In the genomic region with DNA sequence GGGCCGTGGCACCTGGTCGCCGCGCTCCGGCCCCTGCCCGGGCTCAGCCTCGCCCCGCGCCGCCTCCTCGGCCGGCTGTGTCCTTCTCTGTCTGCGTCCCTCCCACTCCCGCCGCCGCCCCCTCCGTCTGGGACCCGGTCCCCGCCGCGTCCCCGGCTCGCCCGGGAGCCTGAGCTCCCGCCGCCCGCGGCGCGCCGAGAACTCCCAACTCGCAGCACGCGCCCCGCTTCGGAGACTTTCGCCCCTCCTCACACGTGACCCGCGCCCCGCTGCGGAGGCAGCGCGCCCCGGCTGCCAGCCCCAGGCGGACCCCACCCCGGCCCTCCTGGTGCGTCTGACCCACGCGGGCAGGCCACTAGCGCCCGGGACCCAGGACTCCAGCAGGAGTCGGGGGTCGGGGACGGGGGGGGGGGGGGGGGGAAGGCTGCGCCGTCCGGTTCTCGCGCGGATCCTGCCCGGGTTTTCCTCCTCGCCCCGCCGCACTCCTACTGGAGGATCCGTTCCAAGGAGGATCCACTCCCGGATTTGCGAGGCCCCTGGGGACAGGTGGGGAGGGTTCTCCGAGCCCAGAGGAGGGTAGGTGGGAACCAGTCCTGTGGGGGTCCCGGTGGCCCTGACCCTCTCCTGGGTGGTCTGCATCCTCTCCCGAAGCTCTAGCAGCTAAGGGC, we compare ENCODE assay signal across 8 mouse cellular contexts. TPM values are rescaled to one million over a fixed set of nuclear protein-coding genes. Genes with fewer than 3 reads are reported as not detected.
DNase-seq lines count a peak whose midpoint lies in the region; ATAC-seq and TF ChIP-seq lines count a peak whose summit lies in the region.

No protein-coding gene starts in this region.

- H3K4me3 ChIP-seq in forebrain, embryonic 15.5 days: peak overlapping the region; percentile 51
- peak overlapping the region; percentile 72 for H3K4me3 ChIP-seq in hindbrain, embryonic 10.5 days
- H3K4me3 ChIP-seq in left cerebral cortex, adult 2 months: peak overlapping the region; percentile 79

- DNase-seq in ovary, postnatal 10 days (ENCODE audit: low spot score): peak; percentile 42
- no peak for DNase-seq in ovary, adult 18-20 months (ENCODE audit: low spot score)
- DNase-seq in hindbrain, embryonic 10.5 days (ENCODE audit: low spot score): peak; percentile 79
- peak; percentile 81 to 87 for DNase-seq in left cerebral cortex, adult 2 months (ENCODE audit: extremely low spot score in 1 of 2, low spot score in 2 of 2)
- DNase-seq in lung, postnatal 25 days (ENCODE audit: low spot score): peak; percentile 35
- DNase-seq in right cerebral cortex, postnatal 25 days: peak; percentile 81
- DNase-seq in spleen, postnatal 36 days (ENCODE audit: low spot score in 2 of 2): no peak

- ATAC-seq in forebrain, embryonic 15.5 days (replicated peaks): peak; percentile 57

- H3K9me3 ChIP-seq in forebrain, embryonic 15.5 days: no peaks in the 10 kb centered on the region
- no peaks in the 10 kb centered on the region for H3K9me3 ChIP-seq in hindbrain, embryonic 10.5 days

- H3K36me3 ChIP-seq in forebrain, embryonic 15.5 days: no peaks in the 10 kb centered on the region
- H3K36me3 ChIP-seq in hindbrain, embryonic 10.5 days: no peaks in the 10 kb centered on the region

- WGBS in forebrain, embryonic 15.5 days: under 1% methylated on average over 52 of the region's 71 CpGs
- whole genome bisulfite sequencing in hindbrain, embryonic 10.5 days: 1% methylated on average over 59 of the region's 71 CpGs

- intact Hi-C loops in left cerebral cortex, adult 2 months (cut with DNase I): loop anchor here (2.0 kb wide), 1 partner anchor 63 kb away; no protein-coding TSS in a partner anchor

- peak overlapping the region; percentile 100 for H3K4me2 ChIP-seq in forebrain, embryonic 15.5 days (replicated peaks)

- peaks cover 52% of the 10 kb centered on the region for H3K27me3 ChIP-seq in forebrain, embryonic 15.5 days
- peaks cover 100% of the 10 kb centered on the region for H3K27me3 ChIP-seq in hindbrain, embryonic 10.5 days (ENCODE audit: insufficient read depth, poor library complexity, severe bottlenecking)

- peak overlapping the region; percentile 46 for H3K9ac ChIP-seq in forebrain, embryonic 15.5 days (replicated peaks)

- no peak overlapping the region for H3K27ac ChIP-seq in forebrain, embryonic 15.5 days (replicated peaks)
- H3K27ac ChIP-seq in hindbrain, embryonic 10.5 days: peak overlapping the region; percentile 76
- peak overlapping the region; percentile 92 for H3K27ac ChIP-seq in left cerebral cortex, adult 2 months

- no peak for TF ChIP-seq CTCF in left cerebral cortex, adult 2 months (IDR thresholded peaks at IDR 0.05)

- H3K4me1 ChIP-seq in forebrain, embryonic 15.5 days: peaks cover 34% of the 10 kb centered on the region
- peaks cover 43% of the 10 kb centered on the region for H3K4me1 ChIP-seq in hindbrain, embryonic 10.5 days (replicated peaks)

RNA-seq across cellular contexts. Expression of a gene that starts 0.7 kb away (rescaled TPM):
- 0.20 and 0.33 TPM in 2 replicates for polyA plus RNA-seq in forebrain, embryonic 15.5 days (2015; fragmentation: Nextera tagmentation; extraction: Ambion mirVana)
- polyA plus RNA-seq in hindbrain, embryonic 10.5 days (2016; fragmentation: Nextera tagmentation; extraction: Ambion mirVana): not detected in 2 replicates
- total RNA-seq in left cerebral cortex, adult 2 months (2021): 100 to 1,000 TPM; 186 to 202 TPM

RNA-seq across cellular contexts. Expression of a gene that starts 10.5 kb away (rescaled TPM):
- polyA plus RNA-seq in forebrain, embryonic 15.5 days (2015; fragmentation: Nextera tagmentation; extraction: Ambion mirVana): 5.1 and 5.3 TPM in 2 replicates
- 11.4 and 21.5 TPM in 2 replicates for polyA plus RNA-seq in hindbrain, embryonic 10.5 days (2016; fragmentation: Nextera tagmentation; extraction: Ambion mirVana)
- under 1 TPM; 0.32 to 0.33 TPM for total RNA-seq in left cerebral cortex, adult 2 months (2021)

RNA-seq across cellular contexts. Expression of a gene that starts 40.8 kb away (rescaled TPM):
- polyA plus RNA-seq in forebrain, embryonic 15.5 days (2015; fragmentation: Nextera tagmentation; extraction: Ambion mirVana): 60.1 and 63.7 TPM in 2 replicates
- 46.9 and 50.1 TPM in 2 replicates for polyA plus RNA-seq in hindbrain, embryonic 10.5 days (2016; fragmentation: Nextera tagmentation; extraction: Ambion mirVana)
- 100 to 1,000 TPM; 323 to 340 TPM for total RNA-seq in left cerebral cortex, adult 2 months (2021)

RNA-seq across cellular contexts. Expression of a gene that starts 50.4 kb away (rescaled TPM):
- 316 and 323 TPM in 2 replicates for polyA plus RNA-seq in forebrain, embryonic 15.5 days (2015; fragmentation: Nextera tagmentation; extraction: Ambion mirVana)
- 148 and 190 TPM in 2 replicates for polyA plus RNA-seq in hindbrain, embryonic 10.5 days (2016; fragmentation: Nextera tagmentation; extraction: Ambion mirVana)
- total RNA-seq in left cerebral cortex, adult 2 months (2021): 100 to 1,000 TPM; 153 to 159 TPM

Comparison
In these comparisons a context has a peak if more than half of its experiments do, and no peak if none do; other contexts are left out.
1. DNase-seq: peak in ovary, postnatal 10 days (single experiment), hindbrain, embryonic 10.5 days (single experiment), left cerebral cortex, adult 2 months (2 of 2), lung, postnatal 25 days (single experiment) and right cerebral cortex, postnatal 25 days (single experiment); none in ovary, adult 18-20 months (single experiment) and spleen, postnatal 36 days (0 of 2).
2. Peak in every context shown above with its lines, with median percentiles within 50 percentile points of each other: H3K4me3 ChIP-seq.